Mouse (Mus musculus): ENCODE results near the gene 1700093K21Rik. TPM values are rescaled to one million over a fixed set of nuclear protein-coding genes. Genes with fewer than 3 reads are reported as not detected.
A peak's percentile ranks its signal among the peaks of the same experiment; 100 is the strongest.
"Not testable (repeated sequence)": the region's sequence is repeated elsewhere in the genome, so short reads cannot be mapped to it uniquely, and the experiment has no call there.

The 1700093K21Rik gene
- polyA plus RNA-seq (2015; fragmentation: Nextera tagmentation; extraction: Ambion mirVana), result not detected in 2 replicates

DNA sequence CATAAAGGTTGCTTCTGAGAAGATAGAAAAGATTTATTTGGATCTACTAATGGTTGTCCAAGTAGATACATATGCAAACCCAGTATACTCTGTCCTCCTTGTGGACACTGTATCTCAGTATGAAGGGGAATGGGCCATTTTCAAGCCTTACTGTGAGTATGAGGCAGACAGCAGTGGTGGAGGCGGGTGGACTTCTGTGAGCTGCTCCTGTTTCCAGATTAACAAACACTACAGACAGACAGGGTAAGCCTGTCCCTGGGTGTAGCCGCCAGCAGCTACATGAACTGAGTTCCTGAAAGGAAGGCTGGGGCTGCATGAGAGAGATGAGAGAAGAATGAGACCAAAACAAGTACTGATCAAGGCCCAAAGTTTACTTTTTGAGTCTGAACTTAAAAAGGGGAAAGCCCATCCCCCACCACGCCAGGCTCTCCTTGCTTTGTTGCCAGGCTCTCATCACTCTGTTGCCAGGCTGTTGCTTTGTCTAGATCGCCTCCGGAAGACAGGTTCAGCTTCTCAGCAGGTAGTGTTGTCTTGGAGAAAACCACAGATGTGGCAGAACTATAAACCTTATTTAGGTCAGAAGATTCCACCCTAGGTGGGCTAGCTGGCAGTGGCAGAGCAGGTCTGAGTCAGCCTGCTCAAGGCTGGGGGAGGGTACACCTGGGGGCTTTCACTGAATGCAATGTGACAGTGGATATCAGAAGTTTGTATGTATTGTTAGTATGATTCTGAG lies at the start of gene 1700093K21Rik:
Gene 1700093K21Rik (minus strand): TSS at position 683 of the 733 bp plus-strand sequence.
- 46% methylated on average over 5 of the region's 5 CpGs for WGBS
- 0 out of 2 replicates have a peak, but pooled peaks cover 2% of the 10 kb centered on the region for H3K9me3 ChIP-seq (replicated peaks)
- no peaks in the 10 kb centered on the region for H3K36me3 ChIP-seq
- no peak within 1 kb of the TSS for H3K4me3 ChIP-seq
- H3K27ac ChIP-seq, result no peak within 1 kb of the TSS
- ATAC-seq (replicated peaks; ENCODE audit: insufficient number of reproducible peaks, insufficient read depth, low FRiP score, low read depth), result no peak
- H3K4me2 ChIP-seq, result no peak within 1 kb of the TSS
- H3K27me3 ChIP-seq, result no peaks in the 10 kb centered on the region
- no peaks in the 10 kb centered on the region for H3K4me1 ChIP-seq (replicated peaks)
- H3K9ac ChIP-seq, result no peak within 1 kb of the TSS

DNA sequence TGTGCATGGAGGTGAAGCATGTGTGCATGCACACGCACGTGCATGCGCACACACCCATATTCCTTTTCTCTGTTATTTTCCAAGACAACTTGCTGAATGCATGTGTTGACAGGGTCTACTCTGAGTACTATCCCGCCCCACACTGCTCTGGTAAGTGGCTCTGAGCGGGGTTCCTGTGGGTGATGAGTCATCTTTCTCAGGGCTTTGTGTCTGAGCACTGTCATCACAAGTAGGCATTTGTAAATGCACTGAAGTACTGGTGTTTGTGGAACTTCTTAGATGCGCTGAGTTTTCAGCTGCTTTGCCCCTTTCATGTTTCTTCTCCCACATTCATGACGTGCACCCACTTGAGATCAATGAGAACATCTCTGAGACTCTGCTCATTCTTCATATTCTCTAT lies 49.2 kb upstream of the 1700093K21Rik start:
- Histone ChIP-seq H3K27ac (no peak overlapping the region), H3K4me1 (replicated peaks) (no peaks in the 10 kb centered on the region), H3K4me3 (no peak overlapping the region), H3K9me3 (replicated peaks) (no peaks in the 10 kb centered on the region), H3K36me3 (peaks cover 13% of the 10 kb centered on the region; the same call in 1 of the 2 replicates), H3K4me2 (no peak overlapping the region), H3K27me3 (no peaks in the 10 kb centered on the region), H3K9ac (no peak overlapping the region)
- WGBS, result 71% methylated on average over 7 of the region's 7 CpGs
- ATAC-seq (replicated peaks; ENCODE audit: insufficient number of reproducible peaks, insufficient read depth, low FRiP score, low read depth), result no peak

DNA sequence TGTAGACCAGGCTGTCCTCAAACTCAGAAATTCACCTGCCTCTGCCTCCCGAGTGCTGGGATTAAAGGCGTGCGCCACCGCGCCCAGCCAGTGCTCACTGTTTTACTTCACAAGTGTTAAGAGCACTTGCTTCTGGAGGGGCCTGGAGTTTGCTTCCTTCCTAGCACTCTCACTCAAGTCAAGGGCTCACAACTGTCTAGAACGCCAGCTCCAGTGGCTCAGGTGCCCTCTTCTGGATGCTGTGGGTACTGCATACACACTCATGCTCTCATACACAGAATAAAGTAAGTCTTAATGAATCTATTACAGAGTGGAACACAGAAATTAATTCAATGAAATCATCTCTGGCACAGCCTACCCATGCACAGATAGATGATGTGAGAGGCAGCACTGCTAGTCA lies 44.8 kb upstream of the 1700093K21Rik start:
- H3K27me3 ChIP-seq, result no peaks in the 10 kb centered on the region
- no peaks in the 10 kb centered on the region for H3K9me3 ChIP-seq (replicated peaks)
- ATAC-seq (replicated peaks; ENCODE audit: insufficient number of reproducible peaks, insufficient read depth, low FRiP score, low read depth), result no peak
- no peaks in the 10 kb centered on the region for H3K4me1 ChIP-seq (replicated peaks)
- no peak overlapping the region for H3K4me2 ChIP-seq
- H3K4me3 ChIP-seq, result no peak overlapping the region
- no peak overlapping the region for H3K27ac ChIP-seq
- WGBS, result 47% methylated on average over 6 of the region's 6 CpGs
- H3K36me3 ChIP-seq, result peaks cover under 1% of the 10 kb centered on the region; the same call in 1 of the 2 replicates
- no peak overlapping the region for H3K9ac ChIP-seq

DNA sequence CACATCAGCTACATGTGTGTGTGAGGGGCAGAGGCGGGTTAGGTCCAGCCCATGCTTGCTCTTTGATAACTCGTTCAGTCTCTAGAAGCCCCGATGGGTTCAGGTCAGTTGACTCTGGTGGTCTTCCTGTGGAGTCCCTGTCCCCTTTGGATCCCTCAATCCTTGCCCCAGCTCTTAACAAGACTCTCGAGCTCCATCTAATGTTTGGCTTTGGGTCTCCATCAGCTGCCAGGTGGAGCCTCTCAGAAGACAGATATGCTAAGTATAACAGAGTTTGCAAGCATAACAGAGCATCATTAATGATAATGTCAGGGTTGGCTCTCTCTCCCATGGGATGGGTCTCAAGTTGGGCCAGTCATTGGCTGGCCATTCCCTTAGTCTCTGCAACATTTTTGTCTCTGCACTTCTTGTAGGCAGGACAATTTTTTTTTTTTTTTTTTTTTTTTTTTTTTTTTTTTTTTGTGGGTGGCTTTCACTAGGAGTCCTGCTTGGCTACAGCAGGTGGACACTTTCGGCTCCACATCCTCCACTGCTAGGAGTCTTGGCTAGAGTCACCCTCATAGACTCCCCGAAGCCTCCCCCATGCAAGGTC lies 36.2 kb upstream of the 1700093K21Rik start:
- 67% methylated on average over 6 of the region's 6 CpGs for WGBS
- no peaks in the 10 kb centered on the region for H3K36me3 ChIP-seq
- H3K4me3 ChIP-seq, result no peak overlapping the region
- no peak for ATAC-seq (replicated peaks; ENCODE audit: insufficient number of reproducible peaks, insufficient read depth, low FRiP score, low read depth)
- no peak overlapping the region for H3K9ac ChIP-seq
- no peaks in the 10 kb centered on the region for H3K4me1 ChIP-seq (replicated peaks)
- H3K27ac ChIP-seq, result no peak overlapping the region
- H3K4me2 ChIP-seq, result no peak overlapping the region
- H3K9me3 ChIP-seq (replicated peaks), result no peaks in the 10 kb centered on the region
- H3K27me3 ChIP-seq, result no peaks in the 10 kb centered on the region

DNA sequence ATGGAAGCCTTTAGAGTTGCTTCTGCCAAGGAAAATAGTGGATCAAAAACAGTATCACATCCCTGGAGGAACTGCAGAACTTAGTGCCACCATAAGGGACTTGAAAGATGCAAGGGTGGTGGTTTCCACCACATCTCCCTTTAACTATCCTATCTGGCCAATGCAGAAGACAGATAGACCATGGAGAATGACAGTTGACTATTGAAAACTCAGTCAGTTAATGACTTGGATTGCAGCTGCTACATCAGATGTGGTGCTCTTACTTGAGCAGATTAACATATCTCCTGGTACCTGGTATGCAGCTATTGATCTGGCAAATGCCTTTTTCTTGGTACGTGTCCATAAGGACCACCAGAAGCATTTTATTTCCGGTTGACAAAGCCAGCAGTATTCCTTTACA lies 16.5 kb upstream of the 1700093K21Rik start:
- 81% methylated on average over 2 of the region's 2 CpGs for WGBS
- no peaks in the 10 kb centered on the region for H3K27me3 ChIP-seq

DNA sequence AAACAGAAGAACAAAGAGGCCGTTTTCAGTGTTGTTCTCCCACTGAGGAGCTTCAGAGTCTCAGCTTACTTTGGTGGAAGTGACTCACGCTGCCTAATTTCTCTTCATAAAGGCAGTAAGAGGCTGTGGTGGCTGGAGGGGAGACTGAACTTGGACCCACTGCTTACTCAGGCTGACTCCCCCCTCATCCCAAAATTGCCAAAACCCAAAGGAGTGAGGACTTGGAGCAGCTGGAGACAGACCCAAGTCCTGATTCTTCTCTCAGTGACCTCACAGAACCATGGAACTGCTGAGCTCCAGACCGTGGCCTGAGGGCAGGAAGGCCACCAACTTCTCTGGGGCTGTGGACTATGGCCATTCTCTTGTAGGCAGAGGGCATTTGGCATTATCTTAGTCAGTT lies 2.0 kb downstream of the 1700093K21Rik start:
- 79% methylated on average over 3 of the region's 3 CpGs for WGBS

More for the DNA sequence above, 16.5 kb upstream of the 1700093K21Rik start:
- Histone ChIP-seq H3K9ac (no peak overlapping the region), H3K4me2 (no peak overlapping the region), H3K9me3 (replicated peaks) (no peaks in the 10 kb centered on the region), H3K27ac (no peak overlapping the region), H3K36me3 (no peaks in the 10 kb centered on the region), H3K4me3 (no peak overlapping the region), H3K4me1 (replicated peaks) (no peaks in the 10 kb centered on the region)
- no peak for ATAC-seq (replicated peaks; ENCODE audit: insufficient number of reproducible peaks, insufficient read depth, low FRiP score, low read depth)

DNA sequence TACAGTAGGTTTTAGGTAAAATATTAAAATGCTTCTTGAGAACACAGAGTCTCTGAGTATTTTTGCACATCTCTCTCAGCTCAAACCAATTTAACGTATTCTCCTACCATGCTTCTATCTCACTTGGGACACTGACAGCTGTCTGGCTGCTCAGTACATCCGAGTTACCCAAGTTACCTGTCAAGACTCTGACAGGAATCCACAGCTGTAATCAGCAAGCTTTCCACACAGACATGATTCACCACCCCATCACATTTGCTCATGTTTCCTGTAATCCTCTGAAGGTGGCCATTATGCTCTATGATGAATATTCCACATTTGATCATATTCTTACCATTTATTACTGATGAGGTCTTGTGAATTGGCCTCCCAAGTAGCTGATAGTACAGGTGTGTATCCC lies 5.6 kb downstream of the 1700093K21Rik start:
- Histone ChIP-seq H3K4me3 (no peak overlapping the region), H3K9me3 (replicated peaks) (no peaks in the 10 kb centered on the region), H3K27me3 (no peaks in the 10 kb centered on the region), H3K36me3 (no peaks in the 10 kb centered on the region), H3K9ac (no peak overlapping the region), H3K4me2 (no peak overlapping the region), H3K4me1 (replicated peaks) (no peaks in the 10 kb centered on the region), H3K27ac (no peak overlapping the region)
- 69% methylated on average over 2 of the region's 2 CpGs for WGBS
- no peak for ATAC-seq (replicated peaks; ENCODE audit: insufficient number of reproducible peaks, insufficient read depth, low FRiP score, low read depth)

More for the DNA sequence above, 2.0 kb downstream of the 1700093K21Rik start:
- Histone ChIP-seq H3K27ac (no peak overlapping the region), H3K36me3 (no peaks in the 10 kb centered on the region), H3K9ac (no peak overlapping the region), H3K9me3 (replicated peaks) (no peaks in the 10 kb centered on the region), H3K4me1 (replicated peaks) (no peaks in the 10 kb centered on the region), H3K4me2 (no peak overlapping the region), H3K27me3 (no peaks in the 10 kb centered on the region), H3K4me3 (no peak overlapping the region)
- ATAC-seq (replicated peaks; ENCODE audit: insufficient number of reproducible peaks, insufficient read depth, low FRiP score, low read depth), result no peak

DNA sequence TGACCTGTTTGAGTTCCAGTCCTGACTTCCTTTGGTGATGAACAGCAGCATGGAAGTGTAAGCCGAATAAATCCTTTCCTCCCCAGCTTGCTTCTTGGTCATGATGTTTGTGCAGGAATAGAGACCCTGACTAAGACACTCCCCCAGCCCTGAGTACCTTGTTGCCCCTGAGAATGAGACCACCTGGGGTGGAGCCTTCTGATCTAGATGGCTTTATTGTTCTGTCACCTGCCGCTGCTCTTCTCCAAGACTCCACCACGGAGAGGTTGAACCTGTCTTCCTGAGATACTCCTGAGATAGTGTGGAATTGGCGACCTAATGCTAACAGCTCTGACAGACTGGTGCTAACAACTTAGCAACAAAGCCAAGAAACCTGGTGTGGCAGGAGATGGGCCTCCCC lies 6.2 kb downstream of the 1700093K21Rik start:
- not testable (repeated sequence) for H3K9ac ChIP-seq; H3K9me3 ChIP-seq (replicated peaks); H3K36me3 ChIP-seq; ATAC-seq (replicated peaks; ENCODE audit: insufficient number of reproducible peaks, insufficient read depth, low FRiP score, low read depth); H3K4me3 ChIP-seq; H3K4me1 ChIP-seq (replicated peaks); H3K27ac ChIP-seq; H3K4me2 ChIP-seq; H3K27me3 ChIP-seq
- 61% methylated on average over 4 of the region's 4 CpGs for WGBS

DNA sequence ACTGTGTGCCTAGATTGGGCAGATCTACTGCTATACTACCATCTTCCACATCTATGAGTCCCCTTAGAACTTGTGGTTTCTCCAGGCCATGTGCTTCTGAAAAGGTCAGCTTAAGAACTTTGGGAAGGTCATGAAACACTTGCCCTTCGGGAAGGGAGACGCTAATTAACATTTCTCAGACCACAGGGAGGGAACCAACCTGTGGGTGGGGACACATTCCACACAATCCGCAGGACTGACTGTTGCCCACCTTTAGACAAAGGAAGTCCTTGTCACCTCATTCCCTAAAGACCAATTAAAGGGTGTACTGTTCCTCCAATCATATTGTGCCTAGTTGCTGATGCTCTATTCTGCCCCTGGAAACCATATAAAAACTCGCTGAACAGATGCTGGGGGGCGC lies 16.2 kb downstream of the 1700093K21Rik start:
- H3K4me3 ChIP-seq; H3K36me3 ChIP-seq; H3K9me3 ChIP-seq (replicated peaks); H3K27me3 ChIP-seq; ATAC-seq (replicated peaks; ENCODE audit: insufficient number of reproducible peaks, insufficient read depth, low FRiP score, low read depth); H3K4me1 ChIP-seq (replicated peaks); H3K4me2 ChIP-seq; H3K27ac ChIP-seq; H3K9ac ChIP-seq: not testable (repeated sequence)
- WGBS, result 81% methylated on average over 5 of the region's 5 CpGs

DNA sequence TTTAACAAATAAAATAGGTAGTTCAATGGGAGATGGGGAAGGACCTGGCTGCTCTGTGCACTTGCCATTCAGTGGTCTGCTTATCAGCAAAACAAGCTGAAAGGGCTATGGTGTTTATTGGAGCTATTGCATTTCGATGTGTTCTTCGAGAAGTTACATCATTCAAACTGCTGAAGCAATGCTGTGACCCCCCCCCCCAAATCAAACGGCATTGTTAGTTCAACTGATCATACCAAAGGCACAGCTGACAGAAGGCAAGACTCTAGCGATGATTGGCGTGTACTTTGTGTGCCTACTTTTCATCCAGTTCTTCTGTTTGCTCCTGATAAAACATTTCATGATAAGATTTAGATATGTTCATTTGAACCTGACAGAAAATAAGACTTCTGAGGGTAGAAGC lies 22.3 kb downstream of the 1700093K21Rik start:
- Histone ChIP-seq H3K36me3 (peaks cover 12% of the 10 kb centered on the region), H3K4me3 (peak overlapping the region; percentile 95), H3K4me2 (peak overlapping the region; percentile 75), H3K4me1 (replicated peaks) (peaks cover 21% of the 10 kb centered on the region), H3K27ac (peak overlapping the region; percentile 59), H3K9ac (peak overlapping the region; percentile 52; the same call in 1 of the 2 replicates), H3K27me3 (no peaks in the 10 kb centered on the region), H3K9me3 (replicated peaks) (no peaks in the 10 kb centered on the region)
- ATAC-seq (replicated peaks; ENCODE audit: insufficient number of reproducible peaks, insufficient read depth, low FRiP score, low read depth), result no peak
- 45% methylated on average over 5 of the region's 5 CpGs for WGBS

DNA sequence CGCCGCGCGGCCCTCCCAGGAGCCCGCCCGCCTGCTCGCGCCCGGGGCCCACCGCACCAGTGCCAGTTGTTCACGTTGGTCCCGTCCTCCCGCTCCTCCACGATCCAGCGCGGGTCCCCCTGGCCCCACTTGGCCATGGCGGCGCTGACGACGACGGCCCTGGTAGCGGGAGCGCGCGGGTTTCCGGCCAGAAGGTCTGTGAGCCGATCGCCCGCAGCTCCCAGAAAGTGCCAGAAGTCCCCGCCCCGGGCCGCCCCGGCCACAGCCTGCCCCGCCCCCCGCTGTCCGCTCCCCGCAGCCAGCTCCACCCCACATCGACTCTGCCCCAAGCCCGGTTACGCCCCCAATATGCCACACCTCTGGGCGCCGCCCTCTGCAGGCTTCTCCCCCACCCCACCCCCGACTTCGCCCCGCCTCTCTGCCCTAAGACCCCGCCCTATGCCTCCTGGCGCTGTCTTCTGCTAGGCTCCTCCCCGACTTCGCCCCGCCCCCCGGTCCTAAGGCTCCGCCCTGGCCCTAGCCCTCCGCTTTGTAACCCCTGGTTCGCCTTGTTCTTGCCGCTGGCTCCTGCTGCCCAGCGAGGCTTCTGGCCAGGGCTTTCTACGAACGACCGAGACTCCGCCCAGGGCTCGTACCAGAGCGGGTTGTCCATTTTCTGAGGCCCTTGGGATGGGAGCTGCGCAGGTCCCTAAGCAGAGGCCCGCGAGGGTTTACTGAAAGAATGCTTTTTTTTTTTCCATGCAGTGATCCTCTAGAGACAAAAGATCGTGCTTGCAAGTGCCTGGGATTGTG lies 23.0 kb downstream of the 1700093K21Rik start, which contains the start of gene Ahsa2:
Gene Ahsa2 (minus strand): TSS at position 313 of the 792 bp plus-strand sequence.
- WGBS, result under 1% methylated on average over 61 of the region's 66 CpGs

More for the DNA sequence above, 23.0 kb downstream of the 1700093K21Rik start, which contains the start of gene Ahsa2:
- H3K4me1 ChIP-seq (replicated peaks), result peaks cover 21% of the 10 kb centered on the region
- peak within 1 kb of the TSS; percentile 95 for H3K9ac ChIP-seq
- peak within 1 kb of the TSS; percentile 95 for H3K4me3 ChIP-seq
- peak; percentile 96 for ATAC-seq (replicated peaks; ENCODE audit: insufficient number of reproducible peaks, insufficient read depth, low FRiP score, low read depth)
- peaks cover 19% of the 10 kb centered on the region for H3K36me3 ChIP-seq
- H3K4me2 ChIP-seq, result peak within 1 kb of the TSS; percentile 75
- H3K27ac ChIP-seq, result peak within 1 kb of the TSS; percentile 98
- H3K9me3 ChIP-seq (replicated peaks), result no peaks in the 10 kb centered on the region
- no peaks in the 10 kb centered on the region for H3K27me3 ChIP-seq
